Mouse (Mus musculus): ENCODE measurements around the gene Icam4. TPM values are rescaled to one million over a fixed set of nuclear protein-coding genes. Genes with fewer than 3 reads are reported as not detected.
A peak's percentile ranks its signal among the peaks of the same experiment; 100 is the strongest.

Gene Icam4
- polyA plus RNA-seq, 1 experiment: 0.08 TPM

- TF ChIP-seq CTCF (IDR thresholded peaks at IDR 0.05; ENCODE audit: borderline replicate concordance, extremely low read depth, insufficient read depth, insufficient read length): no peak
- no peak for TF ChIP-seq POLR2A (IDR thresholded peaks at IDR 0.05; ENCODE audit: borderline replicate concordance, extremely low read depth, insufficient read depth, insufficient read length, poor library complexity, severe bottlenecking)
- DNase-seq (ENCODE audit: low read depth): no peak
These were observed 538 bp upstream of the Icam4 start for GRCm38 (mm10) chr9:21028560-21029110.

GRCm38 (mm10) chr9:21030055-21030600, 955 bp downstream of the Icam4 start:
- TF ChIP-seq POLR2A (IDR thresholded peaks at IDR 0.05; ENCODE audit: borderline replicate concordance, extremely low read depth, insufficient read depth, insufficient read length, poor library complexity, severe bottlenecking) (no peak), CTCF (IDR thresholded peaks at IDR 0.05; ENCODE audit: borderline replicate concordance, extremely low read depth, insufficient read depth, insufficient read length) (no peak)
- DNase-seq (ENCODE audit: low read depth): no peak

- TF ChIP-seq POLR2A (IDR thresholded peaks at IDR 0.05; ENCODE audit: borderline replicate concordance, extremely low read depth, insufficient read depth, insufficient read length, poor library complexity, severe bottlenecking): no peak
- TF ChIP-seq CTCF (IDR thresholded peaks at IDR 0.05; ENCODE audit: borderline replicate concordance, extremely low read depth, insufficient read depth, insufficient read length): peak; percentile 59; the same call in 1 of the 2 replicates
- peak; percentile 89 for DNase-seq (ENCODE audit: low read depth)
These were observed 1.6 kb downstream of the Icam4 start for GRCm38 (mm10) chr9:21030781-21031250.

- no peak for TF ChIP-seq CTCF (IDR thresholded peaks at IDR 0.05; ENCODE audit: borderline replicate concordance, extremely low read depth, insufficient read depth, insufficient read length)
- TF ChIP-seq POLR2A (IDR thresholded peaks at IDR 0.05; ENCODE audit: borderline replicate concordance, extremely low read depth, insufficient read depth, insufficient read length, poor library complexity, severe bottlenecking): no peak
- peak; percentile 71 for DNase-seq (ENCODE audit: low read depth)
These were observed 2.2 kb downstream of the Icam4 start for GRCm38 (mm10) chr9:21031251-21031895.

- TF ChIP-seq POLR2A (IDR thresholded peaks at IDR 0.05; ENCODE audit: borderline replicate concordance, extremely low read depth, insufficient read depth, insufficient read length, poor library complexity, severe bottlenecking) (no peak), CTCF (IDR thresholded peaks at IDR 0.05; ENCODE audit: borderline replicate concordance, extremely low read depth, insufficient read depth, insufficient read length) (no peak)
- DNase-seq (ENCODE audit: low read depth): peak; percentile 48
These were observed 2.8 kb downstream of the Icam4 start, which contains the start of gene Icam5 for GRCm38 (mm10) chr9:21031896-21032351. Gene Icam5 (plus strand): TSS chr9:21032073.

- no peak for DNase-seq (ENCODE audit: low read depth)
- TF ChIP-seq POLR2A (IDR thresholded peaks at IDR 0.05; ENCODE audit: borderline replicate concordance, extremely low read depth, insufficient read depth, insufficient read length, poor library complexity, severe bottlenecking) (no peak), CTCF (IDR thresholded peaks at IDR 0.05; ENCODE audit: borderline replicate concordance, extremely low read depth, insufficient read depth, insufficient read length) (no peak)
These were observed 3.3 kb downstream of the Icam4 start for GRCm38 (mm10) chr9:21032491-21032890.

GRCm38 (mm10) chr9:21033136-21033535, 4.0 kb downstream of the Icam4 start:
- TF ChIP-seq CTCF (IDR thresholded peaks at IDR 0.05; ENCODE audit: borderline replicate concordance, extremely low read depth, insufficient read depth, insufficient read length) (no peak), POLR2A (IDR thresholded peaks at IDR 0.05; ENCODE audit: borderline replicate concordance, extremely low read depth, insufficient read depth, insufficient read length, poor library complexity, severe bottlenecking) (no peak)
- DNase-seq (ENCODE audit: low read depth): peak; percentile 65

GRCm38 (mm10) chr9:21034481-21035085, 5.4 kb downstream of the Icam4 start:
- no peak for TF ChIP-seq CTCF (IDR thresholded peaks at IDR 0.05; ENCODE audit: borderline replicate concordance, extremely low read depth, insufficient read depth, insufficient read length)
- TF ChIP-seq POLR2A (IDR thresholded peaks at IDR 0.05; ENCODE audit: borderline replicate concordance, extremely low read depth, insufficient read depth, insufficient read length, poor library complexity, severe bottlenecking): no peak
- DNase-seq (ENCODE audit: low read depth): no peak

GRCm38 (mm10) chr9:21035586-21035985, 6.4 kb downstream of the Icam4 start:
- TF ChIP-seq POLR2A (IDR thresholded peaks at IDR 0.05; ENCODE audit: borderline replicate concordance, extremely low read depth, insufficient read depth, insufficient read length, poor library complexity, severe bottlenecking) (no peak), CTCF (IDR thresholded peaks at IDR 0.05; ENCODE audit: borderline replicate concordance, extremely low read depth, insufficient read depth, insufficient read length) (no peak)

GRCm38 (mm10) chr9:21036161-21036560, 7.0 kb downstream of the Icam4 start:
- no peak for TF ChIP-seq CTCF (IDR thresholded peaks at IDR 0.05; ENCODE audit: borderline replicate concordance, extremely low read depth, insufficient read depth, insufficient read length)
- TF ChIP-seq POLR2A (IDR thresholded peaks at IDR 0.05; ENCODE audit: borderline replicate concordance, extremely low read depth, insufficient read depth, insufficient read length, poor library complexity, severe bottlenecking): no peak
- DNase-seq (ENCODE audit: low read depth): no peak

More at GRCm38 (mm10) chr9:21035586-21035985, 6.4 kb downstream of the Icam4 start:
- no peak for DNase-seq (ENCODE audit: low read depth)

GRCm38 (mm10) chr9:21036666-21037065, 7.5 kb downstream of the Icam4 start:
- no peak for TF ChIP-seq POLR2A (IDR thresholded peaks at IDR 0.05; ENCODE audit: borderline replicate concordance, extremely low read depth, insufficient read depth, insufficient read length, poor library complexity, severe bottlenecking)
- no peak for TF ChIP-seq CTCF (IDR thresholded peaks at IDR 0.05; ENCODE audit: borderline replicate concordance, extremely low read depth, insufficient read depth, insufficient read length)
- no peak for DNase-seq (ENCODE audit: low read depth)
